Mouse (Mus musculus) ES-E14 (cell line): ENCODE data around the gene As3mt. TPM values are rescaled to one million over a fixed set of nuclear protein-coding genes. Genes with fewer than 3 reads are reported as not detected.

Experiments
- DNase-seq: peaks from one replicate; pipeline ENCODE4 v3.0.0-alpha.2; 2013; ENCODE audit warnings: low read depth, low spot score
- H3K27ac ChIP-seq: 2 replicates; pipeline ENCODE4 v1.5.1; 2012; ENCODE audit warnings: low read depth, mild to moderate bottlenecking, low read length, moderate library complexity, mixed read lengths; ENCODE audit not compliant: poor library complexity, insufficient read depth, severe bottlenecking
- H3K36me3 ChIP-seq: 2 replicates; pipeline ENCODE4 v1.6.1; 2012; ENCODE audit warnings: mild to moderate bottlenecking, low read length, moderate library complexity, mixed read lengths; ENCODE audit not compliant: control insufficient read depth, poor library complexity, insufficient read depth, severe bottlenecking
- H3K4me1 ChIP-seq, 2 experiments: fragments of 150-350 bp in 1 of 2; sonication (generic) in 1 of 2; 2 replicates each; pipeline ENCODE4 v1.6.1; 2012; ENCODE audit warnings: low read length in 2 of 2, mild to moderate bottlenecking in 1 of 2, mixed read lengths in 1 of 2; ENCODE audit not compliant: control insufficient read depth in 2 of 2, insufficient read depth in 2 of 2, poor library complexity in 1 of 2
- H3K4me3 ChIP-seq, 2 experiments: fragments of 150-350 bp in 1 of 2; sonication (generic) in 1 of 2; 2 replicates each; pipeline ENCODE4 v1.5.1; 2012; ENCODE audit warnings: low read length in 2 of 2, low read depth in 1 of 2, mild to moderate bottlenecking in 1 of 2, mixed read lengths in 1 of 2; ENCODE audit not compliant: insufficient read depth in 1 of 2, poor library complexity in 1 of 2, severe bottlenecking in 1 of 2
- H3K9ac ChIP-seq: 2 replicates; pipeline ENCODE4 v1.6.1; 2012; ENCODE audit warnings: low read depth, mild to moderate bottlenecking, low read length, mixed read lengths; ENCODE audit not compliant: poor library complexity, insufficient read depth, severe bottlenecking
- H3K9me3 ChIP-seq: fragments of 150-350 bp; sonication (generic); 2 replicates; pipeline ENCODE4 v1.6.1; 2012; ENCODE audit warnings: low read depth, mild to moderate bottlenecking, low read length; ENCODE audit not compliant: control insufficient read depth, insufficient read depth
- CHD2 ChIP-seq: IDR thresholded peaks from 2 replicates; pipeline ENCODE4 v1.6.1; 2014; ENCODE audit warnings: mild to moderate bottlenecking, low read depth, low read length, inconsistent platforms
- HCFC1 ChIP-seq: IDR thresholded peaks from 2 replicates; pipeline ENCODE4 v1.6.1; 2012; ENCODE audit warnings: low read length, inconsistent platforms, borderline replicate concordance; ENCODE audit not compliant: insufficient read depth
- MAFK ChIP-seq: IDR thresholded peaks from 2 replicates; pipeline ENCODE4 v1.6.1; 2014; ENCODE audit warnings: mild to moderate bottlenecking, low read depth, low read length, inconsistent platforms; ENCODE audit not compliant: insufficient read depth
- ZC3H11A ChIP-seq: IDR thresholded peaks from 2 replicates; pipeline ENCODE4 v1.6.1; 2012; ENCODE audit warnings: low read depth, mild to moderate bottlenecking, inconsistent platforms, low read length, borderline replicate concordance
- ZNF384 ChIP-seq: IDR thresholded peaks from 2 replicates; pipeline ENCODE4 v1.6.1; 2012; ENCODE audit warnings: low read depth, low read length, inconsistent platforms
- in situ Hi-C, 2 experiments: fragments of 600-800 bp; cut with MboI; formaldehyde crosslinking; loops; one replicate each; pipeline ENCODE4 v1.15.1; 2025; ENCODE audit warnings: low sequenced_read_pairs in 2 of 2, inconsistent platforms in 1 of 2; ENCODE audit not compliant: unreplicated experiment in 2 of 2
- total RNA-seq: library from RNA; depleted of rRNA; stranded (reverse); fragments of 300-350 nt; gene quantifications from 2 replicates; pipeline ENCODE4 v1.2.3, GENCODE M21; 2012

Gene As3mt
- total RNA-seq, 1 experiment = 11.0 TPM

DNA sequence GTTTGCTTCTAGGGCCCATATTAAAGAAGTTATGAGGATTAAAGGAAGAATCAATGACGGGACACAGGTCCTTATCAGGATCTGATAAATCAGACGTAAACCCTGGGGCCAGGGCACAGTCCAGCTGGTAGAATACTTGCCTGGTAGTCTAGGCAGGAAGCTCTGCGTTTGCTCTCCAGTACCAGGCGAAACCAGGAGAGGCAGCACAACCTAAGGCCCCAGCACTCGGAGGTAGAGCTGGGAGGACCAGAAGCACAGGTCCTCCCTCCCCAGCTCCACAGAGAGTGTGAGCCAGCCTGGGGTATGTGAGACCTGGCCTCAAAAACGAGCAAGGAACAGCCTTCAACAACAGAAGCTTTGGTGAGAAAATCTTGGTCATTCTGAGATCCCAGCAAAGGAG, 34.3 kb downstream of the As3mt start:
- H3K9ac ChIP-seq = no peak overlapping the region
- DNase-seq = no peak
- in situ Hi-C loops = no loop called here
- H3K27ac ChIP-seq = no peak overlapping the region
- no peaks in the 10 kb centered on the region for H3K4me1 ChIP-seq
- H3K36me3 ChIP-seq = peaks cover 4% of the 10 kb centered on the region; the same call in 1 of the 2 replicates
- no peak overlapping the region for H3K4me3 ChIP-seq
- TF ChIP-seq CHD2 = no peak
- no peak for TF ChIP-seq ZNF384
- no peak for TF ChIP-seq HCFC1
- no peak for TF ChIP-seq MAFK
- no peak for TF ChIP-seq ZC3H11A
- H3K9me3 ChIP-seq = no peaks in the 10 kb centered on the region

- Histone ChIP-seq H3K4me3 (no peak overlapping the region), H3K4me1 (no peaks in the 10 kb centered on the region), H3K27ac (no peak overlapping the region), H3K9ac (no peak overlapping the region), H3K9me3 (no peaks in the 10 kb centered on the region), H3K36me3 (no peaks in the 10 kb centered on the region)
- no peak for DNase-seq
- TF ChIP-seq HCFC1 = no peak
- TF ChIP-seq MAFK = no peak
- TF ChIP-seq CHD2 = no peak
- no peak for TF ChIP-seq ZNF384
- no peak for TF ChIP-seq ZC3H11A
- in situ Hi-C loops = no loop called here
Observed at GRCm38 (mm10) chr19:46744681-46745080, 37.4 kb downstream of the As3mt start.

GRCm38 (mm10) chr19:46747799-46748198, 40.5 kb downstream of the As3mt start:
- Histone ChIP-seq H3K36me3 (no peaks in the 10 kb centered on the region), H3K9me3 (no peaks in the 10 kb centered on the region), H3K9ac (no peak overlapping the region), H3K27ac (no peak overlapping the region), H3K4me1 (no peaks in the 10 kb centered on the region), H3K4me3 (no peak overlapping the region)
- in situ Hi-C loops = no loop called here
- DNase-seq = no peak
- TF ChIP-seq ZNF384 (no peak), CHD2 (no peak), ZC3H11A (no peak), MAFK (no peak), HCFC1 (no peak)

- Histone ChIP-seq H3K9me3 (no peaks in the 10 kb centered on the region), H3K9ac (no peak overlapping the region), H3K27ac (no peak overlapping the region), H3K4me1 (no peaks in the 10 kb centered on the region), H3K36me3 (no peaks in the 10 kb centered on the region; the same call in 1 of the 2 replicates), H3K4me3 (no peak overlapping the region)
- no peak for DNase-seq
- in situ Hi-C loops = no loop called here
- TF ChIP-seq ZNF384 (no peak), ZC3H11A (no peak), CHD2 (no peak), HCFC1 (no peak), MAFK (no peak)
Observed at GRCm38 (mm10) chr19:46752235-46752634, 45.0 kb downstream of the As3mt start.

- H3K27ac ChIP-seq = no peak overlapping the region
- H3K9ac ChIP-seq = no peak overlapping the region
- H3K4me1 ChIP-seq = no peaks in the 10 kb centered on the region
- in situ Hi-C loops = no loop called here
- H3K36me3 ChIP-seq = no peaks in the 10 kb centered on the region; the same call in 1 of the 2 replicates
- DNase-seq = no peak
- no peaks in the 10 kb centered on the region for H3K9me3 ChIP-seq
- no peak overlapping the region for H3K4me3 ChIP-seq
- TF ChIP-seq MAFK (no peak), CHD2 (no peak), HCFC1 (no peak), ZC3H11A (no peak)
Observed at GRCm38 (mm10) chr19:46755066-46755465, 47.8 kb downstream of the As3mt start.
